Mouse (Mus musculus): ENCODE measurements around the gene Grin2b.

DNA sequence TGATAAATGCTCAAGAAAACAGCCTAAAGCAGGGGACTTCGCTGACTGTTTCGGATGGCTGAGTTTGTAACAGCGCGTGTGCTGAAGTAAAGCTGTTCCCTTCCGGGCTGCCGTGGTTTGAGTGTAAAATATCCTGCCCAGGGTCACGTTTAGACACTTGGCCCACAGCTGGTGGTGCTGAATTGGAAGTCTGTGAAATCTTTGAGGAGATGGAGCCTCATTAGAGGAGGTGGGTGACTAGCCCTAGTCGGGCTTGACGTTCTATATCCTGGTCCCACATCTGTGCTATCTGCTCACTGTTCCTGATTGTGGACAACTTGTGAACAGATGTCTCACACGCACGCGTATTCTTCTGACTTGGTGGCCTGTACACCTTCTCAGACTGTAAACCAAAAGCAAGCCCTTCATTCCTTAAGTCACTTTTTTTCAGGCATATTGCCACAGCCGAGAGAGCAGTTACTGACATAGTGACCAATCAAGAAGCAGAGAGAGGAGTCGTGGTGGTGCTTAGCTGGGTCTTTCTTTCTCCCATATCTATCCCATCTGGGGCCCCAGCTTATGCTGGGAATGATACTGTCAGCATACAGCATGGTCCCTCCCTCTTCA, 493.1 kb downstream of the Grin2b start:
- TF ChIP-seq CTCF (IDR thresholded peaks at IDR 0.05; ENCODE audit: low read depth), result no peak
- no peak for TF ChIP-seq EP300 (IDR thresholded peaks at IDR 0.05; ENCODE audit: low read depth)

Data from liver, postnatal 0 days (tissue).